Mouse (Mus musculus): ENCODE measurements around the gene Slc46a3. TPM values are rescaled to one million over a fixed set of nuclear protein-coding genes. Genes with fewer than 3 reads are reported as not detected.

The Slc46a3 gene
- polyA plus RNA-seq, 1 experiment from 2014 or later: 1.6 TPM

DNA sequence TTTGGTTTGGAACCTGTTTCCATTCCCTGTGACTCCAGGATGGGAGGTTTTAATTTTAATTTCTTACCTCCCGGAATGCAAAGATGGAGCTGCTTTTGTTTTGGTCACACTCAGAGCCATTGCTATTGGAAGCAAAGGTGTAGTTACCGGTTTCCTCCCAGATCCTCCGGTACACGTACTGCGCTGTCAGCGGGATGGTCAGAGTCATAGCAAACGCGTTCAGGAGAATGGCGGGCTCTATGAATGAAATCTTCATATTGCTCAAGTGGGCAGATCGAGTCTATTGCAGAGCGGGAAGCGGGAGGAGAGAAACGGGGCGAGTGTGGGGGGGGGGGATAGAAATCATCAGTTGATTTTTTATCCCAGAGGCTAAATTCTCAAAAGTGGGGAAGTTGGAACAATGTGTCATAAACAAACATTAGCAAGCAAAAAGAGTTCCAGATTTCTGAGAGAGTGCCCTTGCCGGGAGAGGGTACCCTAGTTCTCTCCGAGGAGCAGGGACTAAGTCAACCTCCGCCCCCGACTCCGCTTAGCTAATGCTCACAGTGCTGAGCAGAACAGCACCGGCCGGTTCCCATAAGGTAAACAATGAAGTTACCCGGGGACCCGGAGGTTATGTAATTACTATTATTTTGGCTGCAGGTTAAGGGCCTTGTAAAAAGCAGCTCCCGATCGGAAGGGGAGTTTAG, 705 bp downstream of the Slc46a3 start:
- H3K9ac ChIP-seq (replicated peaks): peak overlapping the region; percentile 55
- peak overlapping the region; percentile 68 for H3K4me3 ChIP-seq (replicated peaks)
- peaks cover 17% of the 10 kb centered on the region; the same call in 1 of the 2 replicates for H3K4me1 ChIP-seq (replicated peaks)
- WGBS: 2% methylated on average over 25 of the region's 25 CpGs
- no peak overlapping the region for H3K27ac ChIP-seq
- no peaks in the 10 kb centered on the region for H3K9me3 ChIP-seq
- H3K36me3 ChIP-seq: no peaks in the 10 kb centered on the region
- H3K27me3 ChIP-seq: peaks cover 28% of the 10 kb centered on the region
- 0 out of 2 replicates have a peak, but pooled peaks have one; percentile 15 for ATAC-seq (ENCODE audit: insufficient number of reproducible peaks, insufficient read depth, low FRiP score, low TSS enrichment, low read depth)
- peak overlapping the region; percentile 96 for H3K4me2 ChIP-seq

DNA sequence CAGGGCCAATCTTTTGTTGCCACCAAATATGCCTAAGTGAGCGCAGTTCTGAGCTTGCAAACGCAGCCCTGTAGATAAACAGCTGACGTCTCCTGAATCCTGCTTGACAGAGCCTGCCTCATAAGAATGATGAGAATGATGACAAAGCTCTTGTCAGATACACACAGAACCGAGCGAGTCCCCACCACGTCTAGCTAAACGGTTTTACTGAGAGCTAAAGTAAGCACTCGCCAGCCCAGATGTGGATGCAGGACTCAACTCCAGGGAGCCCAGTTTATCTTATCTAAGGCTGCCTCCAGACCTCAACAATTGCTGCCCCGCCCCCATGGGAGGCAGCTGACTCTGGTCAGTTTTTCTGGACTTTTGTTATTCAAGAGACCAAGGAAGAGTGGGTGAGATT, 1.5 kb downstream of the Slc46a3 start:
- Histone ChIP-seq H3K36me3 (no peaks in the 10 kb centered on the region), H3K9me3 (no peaks in the 10 kb centered on the region), H3K27ac (no peak overlapping the region), H3K4me1 (replicated peaks) (peaks cover 17% of the 10 kb centered on the region; the same call in 1 of the 2 replicates), H3K9ac (replicated peaks) (no peak overlapping the region), H3K4me3 (replicated peaks) (no peak overlapping the region), H3K4me2 (peak overlapping the region; percentile 96; the same call in 1 of the 2 replicates), H3K27me3 (peaks cover 28% of the 10 kb centered on the region)
- no peak for ATAC-seq (ENCODE audit: insufficient number of reproducible peaks, insufficient read depth, low FRiP score, low TSS enrichment, low read depth)
- WGBS: 17% methylated on average over 9 of the region's 9 CpGs

DNA sequence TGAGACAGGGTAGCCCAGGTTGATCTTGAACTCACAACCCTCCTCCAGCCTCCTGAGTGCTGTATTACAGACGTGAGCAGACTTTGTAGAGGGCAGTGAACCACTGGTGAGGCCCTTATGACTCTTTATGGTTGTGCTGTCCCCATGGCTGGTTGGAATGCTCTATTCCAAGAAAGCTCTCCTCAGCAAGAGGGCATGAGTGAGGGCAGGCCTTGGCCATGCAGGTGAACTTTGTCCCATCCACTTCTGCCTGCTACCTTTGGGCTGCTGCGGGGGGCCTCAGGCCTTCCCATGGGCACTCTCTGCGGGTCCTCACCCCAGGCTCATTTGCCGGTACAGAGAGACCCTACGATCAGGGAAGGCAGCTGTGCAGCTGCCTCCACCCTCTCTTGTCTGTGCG, 1.9 kb downstream of the Slc46a3 start:
- H3K9ac ChIP-seq (replicated peaks): no peak overlapping the region
- H3K4me2 ChIP-seq: no peak overlapping the region
- no peaks in the 10 kb centered on the region for H3K36me3 ChIP-seq
- peaks cover 17% of the 10 kb centered on the region; the same call in 1 of the 2 replicates for H3K4me1 ChIP-seq (replicated peaks)
- no peaks in the 10 kb centered on the region for H3K9me3 ChIP-seq
- WGBS: 28% methylated on average over 6 of the region's 6 CpGs
- H3K27me3 ChIP-seq: peaks cover 28% of the 10 kb centered on the region
- no peak overlapping the region for H3K27ac ChIP-seq
- no peak overlapping the region for H3K4me3 ChIP-seq (replicated peaks)
- ATAC-seq (ENCODE audit: insufficient number of reproducible peaks, insufficient read depth, low FRiP score, low TSS enrichment, low read depth): no peak

DNA sequence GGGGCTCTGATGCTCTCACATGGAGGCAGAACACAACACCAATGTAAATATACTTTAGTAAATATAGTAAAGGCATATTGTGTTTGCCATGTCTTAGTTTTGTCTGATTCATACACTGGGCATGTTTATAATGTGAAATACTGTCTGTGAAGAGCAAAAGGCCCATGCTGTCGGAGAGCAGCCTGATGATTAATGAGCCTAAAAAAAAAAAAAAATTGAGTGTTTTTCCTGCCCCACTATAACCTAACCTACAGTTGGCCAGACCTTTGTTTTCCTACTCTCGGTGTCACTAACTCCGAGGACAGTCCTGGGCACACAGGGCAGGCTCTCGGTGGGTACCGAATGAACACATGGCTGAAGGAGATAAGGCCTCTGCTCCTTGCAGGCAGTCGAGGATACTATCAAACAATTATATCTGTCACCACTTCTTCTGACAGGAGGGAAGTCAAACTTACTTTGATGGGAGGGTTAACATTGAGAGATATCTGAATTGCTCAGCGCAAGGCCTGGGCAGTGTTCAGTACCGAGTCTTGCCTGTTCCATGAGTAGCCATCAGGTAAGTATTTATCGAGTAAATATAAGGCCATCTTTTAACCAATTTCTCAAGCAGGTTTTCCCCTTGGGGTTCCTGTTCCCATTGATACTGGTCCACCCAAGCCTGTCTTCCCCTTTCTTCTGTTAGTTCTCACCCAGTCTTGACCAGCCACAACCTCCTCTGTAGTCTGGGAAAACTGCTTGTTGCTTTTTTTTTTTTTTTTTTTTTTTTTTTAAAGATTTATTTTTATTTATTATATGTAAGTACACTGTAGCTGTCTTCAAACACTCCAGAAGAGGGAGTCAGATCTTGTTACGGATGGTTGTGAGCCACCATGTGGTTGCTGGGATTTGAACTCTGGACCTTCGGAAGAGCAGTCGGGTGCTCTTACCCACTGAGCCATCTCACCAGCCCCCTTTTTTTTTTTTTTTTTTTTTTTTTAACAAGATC, 6.0 kb downstream of the Slc46a3 start:
- 0 out of 2 replicates have a peak, but pooled peaks cover 2% of the 10 kb centered on the region for H3K4me1 ChIP-seq (replicated peaks)
- no peak overlapping the region for H3K27ac ChIP-seq
- H3K9me3 ChIP-seq: no peaks in the 10 kb centered on the region
- H3K4me2 ChIP-seq: no peak overlapping the region
- H3K4me3 ChIP-seq (replicated peaks): no peak overlapping the region
- no peak overlapping the region for H3K9ac ChIP-seq (replicated peaks)
- no peaks in the 10 kb centered on the region for H3K36me3 ChIP-seq
- 89% methylated on average over 9 of the region's 12 CpGs for WGBS
- H3K27me3 ChIP-seq: peaks cover 12% of the 10 kb centered on the region
- no peak for ATAC-seq (ENCODE audit: insufficient number of reproducible peaks, insufficient read depth, low FRiP score, low TSS enrichment, low read depth)

DNA sequence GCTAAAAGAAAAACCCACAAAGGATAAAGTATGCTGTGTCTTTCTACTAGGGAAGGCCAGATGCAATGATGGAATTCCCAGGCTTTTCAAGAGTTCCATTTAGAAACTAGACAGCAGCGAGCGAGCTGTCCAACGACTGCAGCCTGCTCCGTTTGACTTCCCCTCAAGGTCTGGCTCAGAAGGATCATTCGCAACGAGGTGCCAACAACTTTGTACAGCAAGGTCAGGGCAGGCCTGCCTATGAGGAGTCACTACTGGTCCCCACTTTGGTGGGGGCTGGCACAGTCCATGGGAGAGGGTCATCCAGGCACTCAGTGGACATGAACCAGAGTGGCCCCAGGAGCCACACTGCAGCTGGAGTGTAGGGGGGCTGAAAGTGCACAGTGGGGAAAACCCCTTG, 11.0 kb downstream of the Slc46a3 start:
- H3K36me3 ChIP-seq: peaks cover 31% of the 10 kb centered on the region

DNA sequence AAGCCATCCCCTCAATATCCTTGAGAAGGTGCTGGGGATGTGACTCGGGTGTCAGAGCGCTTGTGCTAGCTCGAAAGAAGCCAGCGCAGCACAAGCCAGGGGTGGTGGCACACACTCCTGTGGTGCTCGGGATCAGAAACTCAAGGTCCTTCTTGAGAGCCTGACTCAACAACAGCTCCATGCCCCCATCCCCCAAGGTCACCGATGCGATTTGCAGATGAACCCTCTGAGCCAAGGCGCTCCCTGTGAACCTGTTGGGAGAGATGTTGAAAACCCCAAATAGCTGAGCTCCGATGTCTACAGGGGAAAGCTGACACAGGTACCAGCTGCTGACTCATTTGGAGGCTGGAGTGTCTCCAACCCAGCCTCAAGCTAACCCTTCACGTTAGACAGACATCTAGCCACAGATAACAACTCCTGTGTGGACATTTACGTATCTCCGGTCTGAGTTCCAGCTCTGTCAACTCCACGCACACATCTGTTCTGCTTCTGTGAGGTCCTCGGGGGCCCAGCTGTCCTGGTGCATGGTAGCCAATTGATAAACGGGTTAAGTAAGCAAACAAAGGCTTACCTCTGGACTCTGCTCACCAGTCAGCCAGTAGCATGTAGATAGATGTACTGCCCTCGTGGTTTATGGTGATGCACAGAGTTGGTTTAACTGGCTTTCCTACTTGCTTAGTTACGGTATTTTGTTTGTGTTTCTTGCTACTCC, 14.5 kb downstream of the Slc46a3 start:
- H3K9me3 ChIP-seq: no peaks in the 10 kb centered on the region
- peaks cover 64% of the 10 kb centered on the region for H3K36me3 ChIP-seq
- H3K27me3 ChIP-seq: no peaks in the 10 kb centered on the region
- H3K4me3 ChIP-seq (replicated peaks): no peak overlapping the region
- H3K9ac ChIP-seq (replicated peaks): no peak overlapping the region
- H3K4me1 ChIP-seq (replicated peaks): no peaks in the 10 kb centered on the region
- ATAC-seq (ENCODE audit: insufficient number of reproducible peaks, insufficient read depth, low FRiP score, low TSS enrichment, low read depth): no peak
- H3K4me2 ChIP-seq: no peak overlapping the region
- WGBS: 93% methylated on average over 17 of the region's 17 CpGs
- H3K27ac ChIP-seq: no peak overlapping the region

More for the DNA sequence above, 11.0 kb downstream of the Slc46a3 start:
- no peak overlapping the region for H3K4me2 ChIP-seq
- no peak overlapping the region for H3K27ac ChIP-seq
- no peaks in the 10 kb centered on the region for H3K4me1 ChIP-seq (replicated peaks)
- ATAC-seq (ENCODE audit: insufficient number of reproducible peaks, insufficient read depth, low FRiP score, low TSS enrichment, low read depth): no peak
- 86% methylated on average over 6 of the region's 6 CpGs for WGBS
- H3K9ac ChIP-seq (replicated peaks): no peak overlapping the region
- no peak overlapping the region for H3K4me3 ChIP-seq (replicated peaks)
- H3K9me3 ChIP-seq: no peaks in the 10 kb centered on the region
- H3K27me3 ChIP-seq: no peaks in the 10 kb centered on the region

DNA sequence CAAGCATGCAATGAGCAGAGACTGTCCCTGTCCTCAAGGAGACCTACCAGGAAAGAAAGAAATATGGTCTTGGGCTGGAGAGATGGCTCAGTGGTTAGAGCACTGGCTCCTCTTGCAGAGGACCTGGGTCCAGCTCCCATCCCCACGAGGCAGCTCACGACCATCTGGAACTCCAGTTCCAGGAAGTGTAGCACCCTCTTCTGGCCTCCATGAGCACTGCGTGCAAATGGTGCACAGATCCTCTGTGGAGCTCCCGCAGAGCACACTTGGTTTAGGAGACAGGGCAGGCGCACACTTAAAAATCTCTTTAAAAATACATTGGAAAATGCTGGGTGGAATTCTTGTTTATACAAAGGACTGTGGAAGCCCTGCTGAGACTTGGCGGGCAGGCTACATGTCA, 17.1 kb downstream of the Slc46a3 start:
- no peak overlapping the region for H3K4me2 ChIP-seq
- no peaks in the 10 kb centered on the region for H3K27me3 ChIP-seq
- WGBS: 87% methylated on average over 6 of the region's 6 CpGs
- no peak overlapping the region for H3K27ac ChIP-seq
- no peaks in the 10 kb centered on the region for H3K9me3 ChIP-seq
- H3K36me3 ChIP-seq: peaks cover 89% of the 10 kb centered on the region
- H3K9ac ChIP-seq (replicated peaks): no peak overlapping the region
- no peaks in the 10 kb centered on the region for H3K4me1 ChIP-seq (replicated peaks)
- H3K4me3 ChIP-seq (replicated peaks): no peak overlapping the region
- no peak for ATAC-seq (ENCODE audit: insufficient number of reproducible peaks, insufficient read depth, low FRiP score, low TSS enrichment, low read depth)

DNA sequence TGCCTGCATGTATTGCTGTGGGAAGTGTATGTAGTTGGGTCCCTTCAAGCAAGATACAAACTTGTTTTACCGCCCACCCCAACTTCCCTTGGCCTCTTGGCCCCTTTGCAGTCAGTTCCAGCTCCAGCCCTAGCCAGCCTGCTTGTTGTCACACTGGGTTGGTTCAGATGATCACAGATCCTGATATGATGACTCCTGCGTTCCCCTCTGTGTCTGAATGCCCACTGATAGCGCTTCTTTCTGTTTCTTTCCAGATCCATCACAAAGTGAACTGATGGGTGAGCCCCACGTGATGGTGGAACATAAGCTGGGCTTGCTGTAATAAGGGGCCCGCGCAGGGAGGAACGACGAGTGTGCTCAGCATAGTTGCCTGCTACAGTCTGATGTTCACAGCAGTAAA, 19.4 kb downstream of the Slc46a3 start:
- Histone ChIP-seq H3K9ac (replicated peaks) (no peak overlapping the region), H3K4me1 (replicated peaks) (no peaks in the 10 kb centered on the region), H3K4me3 (replicated peaks) (no peak overlapping the region), H3K27me3 (no peaks in the 10 kb centered on the region), H3K9me3 (no peaks in the 10 kb centered on the region), H3K36me3 (peaks cover 95% of the 10 kb centered on the region), H3K27ac (no peak overlapping the region), H3K4me2 (no peak overlapping the region)
- WGBS: 95% methylated on average over 8 of the region's 8 CpGs
- no peak for ATAC-seq (ENCODE audit: insufficient number of reproducible peaks, insufficient read depth, low FRiP score, low TSS enrichment, low read depth)

DNA sequence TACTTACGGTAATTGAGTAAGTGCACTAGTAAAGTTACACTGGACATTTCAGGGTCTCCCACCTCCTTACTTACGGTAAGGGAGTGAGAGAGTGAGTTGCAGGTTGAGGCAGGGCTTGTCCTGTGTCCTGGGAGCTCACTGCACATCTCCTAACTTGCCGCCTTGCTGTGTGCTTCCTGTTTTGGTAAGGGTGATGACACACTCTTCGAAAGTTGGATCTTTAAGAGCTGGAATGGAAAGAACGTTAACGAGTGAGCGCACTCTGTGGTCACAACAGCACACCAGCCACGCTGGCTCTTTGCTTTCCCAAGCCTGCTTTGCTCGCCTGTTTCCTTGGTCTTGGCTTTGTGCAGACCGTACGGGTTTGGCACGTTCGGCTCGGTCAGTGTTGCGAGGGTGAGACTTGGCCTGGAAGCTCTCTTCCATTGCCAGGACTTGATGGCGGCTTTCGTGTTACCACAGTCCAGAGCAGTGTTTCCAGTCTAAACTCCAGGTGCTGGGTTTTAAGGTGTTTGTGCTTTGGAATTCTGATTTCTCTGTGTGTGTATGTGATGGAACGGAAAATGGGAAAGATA, 20.0 kb downstream of the Slc46a3 start:
- no peak overlapping the region for H3K4me2 ChIP-seq
- no peaks in the 10 kb centered on the region for H3K27me3 ChIP-seq
- no peaks in the 10 kb centered on the region for H3K4me1 ChIP-seq (replicated peaks)
- peaks cover 95% of the 10 kb centered on the region for H3K36me3 ChIP-seq
- no peak overlapping the region for H3K4me3 ChIP-seq (replicated peaks)
- H3K9ac ChIP-seq (replicated peaks): no peak overlapping the region
- H3K27ac ChIP-seq: no peak overlapping the region
- ATAC-seq (ENCODE audit: insufficient number of reproducible peaks, insufficient read depth, low FRiP score, low TSS enrichment, low read depth): no peak
- WGBS: 95% methylated on average over 18 of the region's 18 CpGs
- H3K9me3 ChIP-seq: no peaks in the 10 kb centered on the region

DNA sequence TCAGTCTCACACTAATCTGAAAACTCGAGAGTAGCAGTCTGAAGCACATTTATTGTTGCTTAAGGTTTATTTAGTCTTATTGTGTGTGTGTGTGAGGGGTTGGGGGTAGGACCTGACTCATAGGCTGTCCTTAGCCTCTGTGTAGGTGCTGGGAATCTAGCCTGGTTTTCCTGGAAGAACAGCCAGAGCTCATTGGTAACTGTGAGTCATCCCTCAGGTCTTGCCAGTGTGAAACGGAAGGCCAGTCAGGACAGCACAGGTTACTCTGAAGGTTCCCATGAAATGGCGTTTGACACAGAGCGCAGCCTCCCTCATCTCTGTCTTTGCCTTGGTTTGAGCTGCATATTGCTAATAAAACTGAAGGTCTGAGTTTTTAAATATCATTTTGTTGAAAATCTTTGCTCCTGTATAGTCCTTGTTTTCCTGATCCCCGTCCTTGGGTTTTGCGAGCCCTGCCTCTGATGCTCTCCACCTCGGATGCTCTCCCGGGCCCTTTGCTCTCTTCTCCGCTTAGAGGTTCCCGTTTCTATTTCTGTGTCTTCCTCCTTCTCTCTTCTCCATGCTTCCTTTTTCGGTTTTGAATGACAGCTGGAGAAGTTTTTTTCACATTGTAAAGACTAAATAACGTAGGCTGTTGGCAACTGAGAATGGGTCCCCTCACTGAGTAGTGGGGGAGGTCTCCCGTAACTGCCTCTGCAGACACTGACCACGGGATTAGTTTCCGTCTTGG, 23.4 kb downstream of the Slc46a3 start:
- Histone ChIP-seq H3K27me3 (no peaks in the 10 kb centered on the region), H3K27ac (no peak overlapping the region), H3K9me3 (no peaks in the 10 kb centered on the region), H3K36me3 (peaks cover 100% of the 10 kb centered on the region), H3K9ac (replicated peaks) (no peak overlapping the region), H3K4me1 (replicated peaks) (no peaks in the 10 kb centered on the region), H3K4me3 (replicated peaks) (no peak overlapping the region), H3K4me2 (no peak overlapping the region)
- WGBS: 88% methylated on average over 15 of the region's 15 CpGs
- no peak for ATAC-seq (ENCODE audit: insufficient number of reproducible peaks, insufficient read depth, low FRiP score, low TSS enrichment, low read depth)

Measured in limb, embryonic 12.5 days (tissue).